Mouse (Mus musculus) urinary bladder, adult 18-20 months (tissue): Measurements from ENCODE around the gene Cdk14.
"Not testable (repeated sequence)": the region's sequence is repeated elsewhere in the genome, so short reads cannot be mapped to it uniquely, and the experiment has no call there.

Experiments used
- DNase-seq, 2 experiments: peaks; one replicate each; pipeline ENCODE4 v3.0.0; 2022; ENCODE audit warnings: low spot score in 2 of 2, mixed read lengths in 2 of 2

Cdk14 gene

GRCm38 (mm10) chr5:4991023-4991422, 429.1 kb downstream of the Cdk14 start:
- DNase-seq: no peak

DNA sequence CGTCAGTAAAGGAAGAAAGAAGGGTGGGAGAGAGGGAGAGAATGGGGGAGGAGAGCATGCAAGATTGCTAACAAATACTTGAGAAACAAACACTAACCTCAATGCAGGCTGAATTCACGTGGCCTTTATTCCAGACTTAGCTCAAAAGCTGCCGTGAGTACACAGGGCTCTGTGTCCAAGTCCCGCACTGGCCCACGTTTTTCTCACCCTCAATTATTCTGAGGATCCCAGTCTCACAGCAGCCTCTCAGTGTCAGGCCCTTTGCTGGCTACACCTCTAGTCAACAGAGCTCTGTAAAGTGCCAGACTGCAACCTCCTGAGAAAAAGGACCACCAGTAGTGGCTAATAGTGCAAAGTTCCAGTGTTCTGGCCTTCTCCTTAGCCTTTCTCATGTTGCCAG, 429.9 kb downstream of the Cdk14 start:
- DNase-seq: no peak

DNA sequence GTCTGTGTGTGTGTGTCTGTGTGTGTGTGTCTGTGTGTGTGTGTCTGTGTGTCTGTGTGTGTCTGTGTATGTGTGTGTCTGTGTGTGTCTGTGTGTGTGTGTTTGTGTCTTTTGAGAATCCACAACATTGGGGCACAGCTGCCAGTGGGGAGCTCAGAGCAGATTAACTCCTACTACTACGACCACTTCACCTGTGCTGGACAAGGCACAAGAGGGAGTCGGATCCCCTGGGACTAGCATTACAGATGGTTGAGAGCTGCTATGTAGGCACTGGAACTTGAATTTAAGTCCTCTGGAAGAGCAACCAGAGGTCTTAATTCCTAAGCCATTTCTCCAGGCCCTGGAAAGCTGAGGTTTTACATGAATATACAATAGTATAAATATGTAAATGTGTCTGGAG, 433.9 kb downstream of the Cdk14 start:
- no peak for DNase-seq

DNA sequence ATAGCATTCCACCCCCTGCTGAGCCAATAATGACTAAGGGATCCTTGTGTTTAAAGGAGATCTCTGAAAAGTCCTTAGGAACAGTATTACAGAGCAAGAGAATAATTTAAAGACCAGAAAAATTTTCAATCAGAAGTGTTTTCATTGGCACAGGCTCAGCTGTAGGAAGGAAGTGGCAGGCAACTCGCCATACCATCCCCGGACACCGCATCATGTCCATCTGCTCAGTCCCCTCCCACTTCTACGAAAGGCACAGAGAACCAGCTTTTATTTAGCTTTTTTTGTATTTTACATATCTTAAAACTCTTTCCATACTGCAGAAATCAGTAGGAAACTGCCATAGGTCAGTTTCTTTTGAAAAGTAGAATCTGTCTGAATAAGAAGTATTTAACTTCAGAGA, 440.6 kb downstream of the Cdk14 start:
- DNase-seq: no peak

DNA sequence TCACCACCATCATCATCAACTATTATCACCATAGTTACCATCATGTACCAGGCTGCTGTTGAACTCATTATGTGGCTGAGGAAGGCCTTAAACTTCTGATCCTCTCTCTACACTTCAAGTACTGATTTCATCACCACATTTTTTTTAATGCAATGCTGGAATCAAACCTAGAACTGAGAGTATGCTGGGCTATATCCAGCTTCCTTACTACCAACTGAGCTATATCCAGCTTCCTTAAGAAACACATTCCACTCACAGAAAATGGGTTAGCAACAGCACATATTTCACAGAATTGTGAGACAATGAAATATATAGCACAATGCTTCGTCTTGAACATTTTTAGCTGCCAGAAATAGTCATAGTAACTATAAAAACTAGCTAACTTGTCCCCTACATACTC, 446.7 kb downstream of the Cdk14 start:
- DNase-seq: no peak

DNA sequence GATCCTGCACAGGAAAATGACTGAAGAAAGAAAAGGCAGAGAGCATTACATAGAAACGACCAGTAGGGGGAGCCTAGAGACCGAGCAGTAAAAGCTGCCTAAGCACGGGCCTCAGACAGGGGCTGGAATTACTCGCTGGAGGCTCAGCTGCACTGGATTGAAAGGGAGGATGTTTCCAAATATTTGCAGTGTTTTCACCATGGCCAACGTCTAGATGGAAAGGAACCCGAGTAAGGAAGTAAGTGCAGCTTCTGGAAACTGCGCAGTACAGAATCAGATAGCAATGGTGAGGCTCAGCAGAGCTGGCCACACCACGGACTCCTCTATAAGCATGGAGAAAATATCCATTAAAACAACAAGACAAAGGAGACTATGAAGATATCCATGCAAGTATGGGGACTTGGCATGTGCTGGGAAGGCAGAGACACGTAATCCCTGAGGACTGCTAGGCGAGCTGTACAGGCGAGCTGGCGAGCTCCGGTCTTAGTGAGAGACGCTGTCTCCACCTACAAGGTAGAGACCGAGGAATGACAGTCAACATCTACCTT, 458.0 kb downstream of the Cdk14 start:
- DNase-seq: peak; percentile 14 to 27

DNA sequence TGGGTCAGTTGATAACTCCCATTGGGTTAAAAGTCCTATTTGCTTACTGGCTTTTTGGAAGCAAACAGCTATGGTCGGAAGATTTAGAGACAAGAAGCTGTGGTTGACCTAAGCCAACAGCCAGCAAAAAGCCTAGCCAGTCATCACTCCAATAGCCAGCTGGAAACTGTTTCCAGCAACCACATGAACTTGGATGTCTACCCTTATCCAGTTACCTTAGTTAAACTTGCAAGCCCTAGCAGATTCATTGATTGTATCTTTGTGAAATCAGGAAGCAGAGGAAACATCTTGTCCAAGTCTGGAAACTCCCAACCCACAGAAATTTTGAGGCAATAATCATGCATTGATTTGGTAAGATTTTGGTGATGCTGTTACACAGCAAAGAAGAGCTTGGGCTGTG, 458.5 kb downstream of the Cdk14 start:
- no peak for DNase-seq

GRCm38 (mm10) chr5:4959446-4959845, 460.7 kb downstream of the Cdk14 start:
- DNase-seq: no peak

DNA sequence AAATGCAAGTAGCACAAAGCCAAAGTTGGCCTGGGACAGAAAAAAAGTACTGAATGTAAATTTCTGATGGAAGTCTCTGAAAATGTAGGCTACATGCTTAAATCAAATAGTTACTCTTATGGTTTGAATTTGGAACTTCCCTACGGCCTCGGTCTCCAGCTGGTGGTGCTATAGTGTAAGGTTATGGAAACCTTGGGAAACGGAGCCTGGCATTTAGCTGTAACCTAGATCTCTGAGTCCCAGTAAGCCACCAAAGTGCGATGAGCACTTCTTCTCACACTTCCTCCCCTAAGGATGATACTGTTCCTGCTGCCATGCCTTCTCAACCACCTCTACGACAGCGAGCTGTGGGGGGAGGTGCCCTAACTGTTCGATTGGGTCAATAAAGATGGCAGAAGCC, 464.1 kb downstream of the Cdk14 start:
- no peak for DNase-seq

DNA sequence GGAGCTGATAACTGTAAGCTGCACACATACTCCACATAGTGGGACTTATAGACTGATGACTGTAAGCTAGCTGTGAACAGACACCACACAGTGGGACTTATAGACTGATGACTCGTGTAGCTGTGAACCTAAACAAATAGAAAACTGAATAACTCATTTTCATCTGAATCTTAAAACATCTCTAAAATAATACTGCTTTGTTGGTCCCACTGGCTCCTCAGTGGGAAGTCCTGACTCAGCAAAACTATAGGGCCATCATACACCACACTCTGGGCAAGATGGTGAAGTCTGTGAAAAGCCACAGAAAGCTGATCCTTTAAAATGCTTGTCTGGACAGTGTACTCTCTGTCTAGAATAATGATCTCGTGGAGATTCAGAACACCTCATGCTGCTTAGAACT, 464.7 kb downstream of the Cdk14 start:
- DNase-seq: no peak

- no peak for DNase-seq
Measured at GRCm38 (mm10) chr5:4949433-4949832, 470.7 kb downstream of the Cdk14 start.

DNA sequence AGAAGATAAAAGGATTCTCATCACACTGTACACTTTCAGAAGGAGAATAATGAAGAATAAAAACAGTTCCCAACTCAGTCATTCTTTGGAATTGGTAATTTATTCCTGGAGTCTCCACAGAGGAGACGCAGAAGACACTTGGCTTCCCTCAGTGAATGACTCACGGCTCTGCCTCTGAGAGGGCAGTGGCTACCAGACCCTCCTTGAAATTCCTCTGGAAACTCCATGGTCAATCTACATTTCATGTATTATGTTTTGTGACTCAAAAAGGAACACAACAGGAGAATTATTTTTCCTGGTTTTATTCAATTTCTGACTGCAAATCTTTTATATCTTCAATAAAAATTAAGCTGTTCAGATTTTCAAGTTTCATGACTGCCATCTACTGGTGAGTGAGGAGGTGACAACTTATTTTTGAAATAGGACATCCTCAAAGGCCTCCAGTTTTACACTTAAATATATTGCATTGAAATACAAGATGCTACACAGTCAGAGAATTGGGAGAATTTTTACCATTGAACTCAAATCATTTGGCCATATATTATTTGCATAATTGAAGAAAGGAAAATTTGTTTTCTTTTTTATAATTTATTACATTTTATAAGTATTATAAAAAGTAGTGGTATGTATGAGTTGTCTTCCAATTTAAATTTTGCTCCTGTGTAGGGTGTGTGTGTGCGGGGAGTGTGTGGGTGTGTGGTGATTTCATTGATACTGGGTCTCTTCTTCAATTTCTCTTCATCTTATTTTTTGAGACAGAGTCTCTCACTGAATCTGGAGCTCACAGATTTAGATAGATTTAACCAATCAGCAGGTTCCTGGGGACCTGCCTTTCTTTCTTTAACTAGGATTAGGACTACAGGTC, 471.8 kb downstream of the Cdk14 start:
- DNase-seq: no peak

- DNase-seq: no peak
Measured at GRCm38 (mm10) chr5:4935131-4935530, 485.0 kb downstream of the Cdk14 start.

GRCm38 (mm10) chr5:4934491-4934890, 485.6 kb downstream of the Cdk14 start:
- no peak for DNase-seq

- no peak for DNase-seq
Measured at GRCm38 (mm10) chr5:4931539-4932143, 488.5 kb downstream of the Cdk14 start.

- DNase-seq: no peak
Measured at GRCm38 (mm10) chr5:4929628-4930027, 490.5 kb downstream of the Cdk14 start.

- DNase-seq: no peak
Measured at GRCm38 (mm10) chr5:4924866-4925265, 495.2 kb downstream of the Cdk14 start.

DNA sequence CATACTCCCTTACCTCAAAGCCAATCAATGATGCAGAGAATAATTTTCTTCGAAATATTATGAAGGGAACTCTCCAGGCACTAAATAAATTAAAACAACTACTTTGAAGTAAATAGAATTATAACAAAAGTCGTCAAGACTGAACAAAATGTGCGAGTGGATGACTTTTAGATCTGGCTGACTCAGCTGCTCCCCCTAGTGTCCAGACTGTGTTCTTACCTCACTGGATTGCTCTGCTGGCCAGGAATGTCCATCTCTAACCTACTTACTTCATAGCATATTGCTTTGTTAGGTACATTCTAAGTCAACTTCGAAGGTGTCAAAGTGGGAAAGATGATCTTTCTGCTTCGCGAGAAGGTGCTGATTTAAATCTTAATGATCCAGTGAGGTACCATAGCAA, 501.7 kb downstream of the Cdk14 start:
- peak; percentile 17 to 31 for DNase-seq

DNA sequence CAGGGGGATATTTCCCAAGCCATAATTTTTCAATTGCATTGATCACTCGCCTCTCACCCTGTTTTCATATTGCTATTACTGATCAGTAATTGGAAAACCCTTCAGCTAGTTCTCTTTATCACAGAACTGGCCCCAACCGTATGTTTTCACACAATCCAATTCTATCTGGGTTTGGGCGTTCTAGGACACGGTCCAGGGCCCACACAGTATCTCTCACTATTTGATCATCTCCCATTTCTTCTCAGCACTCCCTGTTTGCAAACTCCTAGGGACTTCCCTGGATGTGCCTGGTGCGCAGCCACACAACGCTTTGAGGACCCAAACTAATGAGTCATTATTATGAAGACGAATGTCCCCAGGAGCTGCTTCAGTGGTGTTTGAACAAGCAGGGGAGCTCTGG, 502.4 kb downstream of the Cdk14 start:
- DNase-seq: no peak

- no peak for DNase-seq
Measured at GRCm38 (mm10) chr5:4917274-4917673, 502.8 kb downstream of the Cdk14 start.

GRCm38 (mm10) chr5:4916390-4917273, 503.5 kb downstream of the Cdk14 start:
- DNase-seq: no peak

DNA sequence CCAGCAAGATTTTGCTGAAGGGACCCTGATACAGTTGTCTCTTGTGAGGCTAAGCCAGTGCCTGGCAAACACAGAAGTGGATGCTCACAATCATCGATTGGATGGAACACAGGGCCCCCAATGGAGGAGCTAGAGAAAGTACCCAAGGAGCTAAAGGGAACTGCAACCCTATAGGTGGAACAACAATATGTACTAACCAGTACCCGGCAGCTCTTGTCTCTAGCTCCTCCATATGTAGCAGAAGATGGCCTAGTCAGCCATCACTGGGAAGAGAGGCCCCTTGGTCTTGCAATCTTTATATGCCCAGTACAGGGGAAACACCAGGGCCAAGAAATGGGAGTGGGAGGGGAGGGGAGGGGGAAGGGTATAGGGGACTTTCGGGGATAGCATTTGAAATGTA, 515.2 kb downstream of the Cdk14 start:
- not testable (repeated sequence) for DNase-seq
